Mouse (Mus musculus) cerebellum, adult 8-10 months (tissue): ENCODE results near the gene Etnk2.

Experiments used
- DNase-seq: peaks from one replicate; pipeline ENCODE4 v3.0.0; 2022

Etnk2 gene

GRCm38 (mm10) chr1:133418164-133418800 is 54.9 kb downstream of the Etnk2 start:
- no peak for DNase-seq

DNA sequence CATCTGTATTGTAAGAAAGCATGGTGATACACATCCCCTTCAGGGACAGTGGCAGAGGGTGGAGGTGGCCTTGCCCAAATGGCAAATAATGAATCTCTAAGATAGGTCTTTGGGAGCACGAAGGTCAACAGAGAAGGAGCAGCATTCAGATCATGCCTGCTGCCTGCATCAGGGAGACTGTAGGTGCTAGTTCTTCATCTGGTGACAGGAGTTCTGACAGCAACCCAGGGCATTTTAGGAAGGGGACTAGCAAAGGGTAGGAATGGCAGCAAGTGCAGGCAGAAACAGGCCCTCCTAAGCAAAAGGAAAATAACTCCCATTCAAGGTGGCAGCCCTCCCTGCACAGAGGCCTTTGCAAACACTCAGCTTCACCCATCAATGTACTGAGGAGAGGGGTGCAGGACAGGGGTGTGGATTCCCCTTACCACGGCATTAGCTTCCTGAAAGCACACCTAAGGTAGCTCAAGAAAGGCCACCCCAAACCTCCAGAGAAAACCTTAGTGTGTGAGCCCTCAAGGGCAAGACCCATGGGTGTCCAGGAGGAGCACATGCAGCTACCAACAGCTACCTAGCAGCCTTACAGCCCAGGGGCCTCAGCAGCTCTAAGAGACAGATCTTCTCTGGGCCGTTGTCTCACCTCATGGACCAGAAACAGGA is 55.9 kb downstream of the Etnk2 start:
- no peak for DNase-seq

DNA sequence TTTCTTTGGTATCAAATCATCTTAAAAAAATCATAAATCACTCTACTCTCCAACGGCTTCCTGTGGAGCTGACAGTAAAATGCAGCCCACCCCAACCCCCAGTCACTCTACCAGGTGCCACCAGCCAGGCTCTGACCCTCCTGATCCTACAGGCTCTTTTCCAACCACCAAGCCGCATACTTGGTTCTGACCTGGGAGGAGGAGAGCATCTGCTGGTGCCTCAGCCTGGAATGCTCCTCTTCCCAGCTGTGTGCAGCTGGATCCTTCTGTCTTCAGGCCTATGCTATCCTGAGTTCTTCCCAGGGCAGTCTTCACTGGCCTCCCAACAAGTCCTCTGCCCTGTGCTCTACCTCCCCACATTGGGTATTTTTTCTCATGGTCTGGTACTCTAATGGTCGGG is 57.1 kb downstream of the Etnk2 start:
- DNase-seq: no peak

GRCm38 (mm10) chr1:133421061-133421460 is 57.7 kb downstream of the Etnk2 start:
- no peak for DNase-seq

DNA sequence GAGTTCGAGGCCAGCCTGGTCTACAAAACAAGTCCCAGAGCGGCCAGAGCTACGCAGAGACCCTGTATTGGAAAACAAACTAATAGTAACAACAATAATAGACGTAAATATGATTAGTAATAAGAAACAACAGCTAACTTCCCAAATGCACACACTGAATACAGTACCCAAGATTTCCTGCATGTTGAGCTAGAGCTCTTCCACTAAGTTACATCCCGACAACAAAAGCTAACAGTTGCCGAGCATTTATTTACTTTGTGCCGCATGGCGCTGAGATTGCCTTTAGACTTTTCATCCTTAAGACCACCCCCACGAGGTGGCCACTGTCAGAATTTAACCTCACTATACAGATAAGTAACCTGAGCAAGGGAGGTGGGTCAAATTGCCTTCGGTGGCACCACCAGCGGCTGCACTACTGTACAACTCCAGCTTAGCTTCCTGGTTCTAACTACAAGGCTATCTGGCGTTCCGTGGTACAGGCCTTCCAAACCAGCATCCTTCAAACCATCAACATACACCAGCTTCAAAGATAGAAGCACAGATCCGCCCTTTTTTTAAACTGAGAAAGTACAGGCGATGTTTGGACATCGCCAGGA is 58.7 kb downstream of the Etnk2 start:
- no peak for DNase-seq

- no peak for DNase-seq
Observed at GRCm38 (mm10) chr1:133422615-133423161, 59.3 kb downstream of the Etnk2 start.

- no peak for DNase-seq
Observed at GRCm38 (mm10) chr1:133423166-133423542, 59.8 kb downstream of the Etnk2 start.

GRCm38 (mm10) chr1:133423543-133424480 is 60.4 kb downstream of the Etnk2 start, which contains the start of gene Sox13:
Gene Sox13, minus strand, starts transcription at chr1:133424377.
- DNase-seq: no peak

- DNase-seq: no peak
Observed at GRCm38 (mm10) chr1:133424547-133425140, 61.3 kb downstream of the Etnk2 start.
